Mouse (Mus musculus): Measurements from ENCODE around the gene Dab1.

Gene Dab1

DNA sequence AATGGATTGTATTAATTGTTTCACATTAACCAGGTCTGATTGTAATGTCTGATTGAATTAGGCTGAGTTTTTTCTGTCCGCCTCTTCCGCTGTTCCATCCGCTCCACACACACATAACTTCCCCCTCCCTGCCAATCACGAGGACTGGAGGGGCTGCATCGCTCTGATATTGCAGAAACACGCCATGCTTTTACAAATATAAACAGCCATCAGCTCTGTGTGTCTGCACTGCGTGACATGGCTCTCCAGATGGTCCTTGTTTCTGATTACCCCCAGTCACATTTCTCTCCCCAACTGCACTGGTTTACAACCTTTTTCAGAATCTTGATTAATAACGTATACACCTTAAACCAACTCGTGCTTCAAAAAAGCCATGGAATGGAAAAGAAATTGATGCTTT is 831.5 kb downstream of the Dab1 start:
- POLR2A ChIA-PET = no interaction called here
- CTCF ChIA-PET = no interaction called here

DNA sequence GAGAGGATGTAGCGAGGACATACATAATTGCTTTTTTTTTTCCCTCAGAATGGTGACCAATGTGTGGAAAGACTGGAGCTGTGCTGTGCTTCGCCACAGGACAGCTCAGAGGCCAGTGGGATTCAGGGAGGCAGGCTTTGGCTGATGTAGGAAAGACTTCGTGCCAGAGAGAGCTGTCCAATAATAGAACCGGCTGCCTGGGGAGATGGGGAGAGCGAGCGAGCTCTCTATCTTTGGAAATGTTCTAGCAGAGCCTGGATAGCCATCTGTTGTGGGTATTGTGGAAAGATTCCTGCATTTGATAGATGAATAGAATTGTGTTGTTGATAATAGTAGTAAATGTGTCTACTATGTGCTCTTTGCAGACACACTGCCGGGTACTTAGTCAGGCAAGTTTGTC is 833.4 kb downstream of the Dab1 start:
- POLR2A ChIA-PET = no interaction called here
- CTCF ChIA-PET = no interaction called here

DNA sequence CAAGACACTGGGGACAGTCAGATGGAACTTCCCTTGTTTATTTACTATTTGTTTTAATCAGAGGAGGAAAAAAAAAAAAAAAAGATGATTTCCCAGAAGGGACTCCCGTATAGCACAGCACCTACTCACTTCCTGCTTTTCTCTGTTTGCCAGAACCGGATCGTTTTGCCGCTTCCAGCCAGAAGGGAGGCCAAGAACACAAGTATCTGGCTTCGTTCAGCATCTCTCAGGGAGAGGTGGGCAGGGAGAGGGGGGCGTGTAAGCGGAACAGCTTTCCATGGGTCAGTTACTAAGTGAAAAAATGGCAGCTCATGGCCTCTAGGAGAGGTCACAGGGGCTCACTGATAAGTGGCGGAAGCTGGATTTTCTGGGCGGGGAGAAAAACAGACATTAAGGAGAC is 836.0 kb downstream of the Dab1 start:
- ChIA-PET POLR2A (interaction anchor here in 1 of 4 experiments (1.4 kb wide), 1 partner anchor 9 kb away, joined by 6 read pairs; no protein-coding TSS in a partner anchor), CTCF (interaction anchor here in 1 of 4 experiments (0.5 kb wide), 1 partner anchor 225 kb away, joined by 3 read pairs; no protein-coding TSS in a partner anchor)

DNA sequence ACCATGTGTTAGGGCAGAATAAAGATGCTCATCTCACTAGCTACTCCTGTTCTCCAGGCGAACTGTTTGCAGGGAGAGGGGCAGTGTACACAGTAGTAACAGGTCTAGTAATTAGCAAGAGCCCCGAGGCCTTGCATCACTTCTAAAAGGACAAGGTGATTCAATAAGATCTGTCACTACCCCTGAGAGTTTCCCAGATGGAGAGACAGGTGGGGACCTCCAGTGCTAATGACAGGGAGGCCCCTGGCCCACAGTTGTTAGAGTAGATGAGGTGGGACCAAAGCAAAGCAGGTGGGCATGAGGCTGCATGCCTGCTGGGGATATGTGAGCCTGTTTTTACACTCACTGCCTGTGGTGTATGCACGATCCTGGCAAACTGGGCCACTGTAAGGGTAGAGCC is 836.6 kb downstream of the Dab1 start:
- POLR2A ChIA-PET = interaction anchor here in 1 of 4 experiments (1.4 kb wide), 1 partner anchor 8 kb away, joined by 6 read pairs; no protein-coding TSS in a partner anchor
- CTCF ChIA-PET = interaction anchor here in 1 of 4 experiments (0.5 kb wide), 1 partner anchor 225 kb away, joined by 3 read pairs; no protein-coding TSS in a partner anchor

DNA sequence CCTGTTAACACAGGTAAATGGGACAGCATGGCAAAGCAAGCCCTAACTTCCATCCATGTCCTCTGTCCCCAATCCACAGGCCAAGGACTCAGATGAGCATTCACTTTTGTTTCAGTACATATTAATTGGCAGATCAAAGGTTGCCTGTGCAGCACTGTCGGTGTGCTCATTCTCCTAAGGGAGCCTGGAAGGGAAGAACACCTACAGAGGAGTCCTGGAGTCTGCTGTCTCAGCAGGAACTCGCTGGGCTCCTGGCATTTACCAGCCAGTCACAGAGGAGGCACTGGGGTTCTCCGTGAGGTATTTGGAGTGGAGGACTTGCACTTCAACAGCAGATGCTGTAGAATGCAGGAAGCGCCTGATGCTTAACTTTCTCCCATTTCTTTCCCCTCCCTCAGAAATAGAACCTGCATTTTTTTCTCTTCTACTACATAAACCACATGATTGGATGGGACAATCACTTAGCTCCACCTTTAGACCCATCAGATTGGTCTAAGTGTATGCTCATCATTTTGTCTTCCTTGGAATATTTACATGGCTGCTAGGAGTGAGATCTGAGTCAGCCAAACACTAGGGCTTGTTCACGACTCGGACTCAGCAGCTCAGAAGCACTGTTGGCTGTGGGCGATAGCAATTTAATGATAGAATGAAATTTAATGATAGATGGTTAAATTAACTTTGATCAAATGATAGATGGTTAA is 837.2 kb downstream of the Dab1 start:
- CTCF ChIA-PET = no interaction called here
- POLR2A ChIA-PET = no interaction called here

DNA sequence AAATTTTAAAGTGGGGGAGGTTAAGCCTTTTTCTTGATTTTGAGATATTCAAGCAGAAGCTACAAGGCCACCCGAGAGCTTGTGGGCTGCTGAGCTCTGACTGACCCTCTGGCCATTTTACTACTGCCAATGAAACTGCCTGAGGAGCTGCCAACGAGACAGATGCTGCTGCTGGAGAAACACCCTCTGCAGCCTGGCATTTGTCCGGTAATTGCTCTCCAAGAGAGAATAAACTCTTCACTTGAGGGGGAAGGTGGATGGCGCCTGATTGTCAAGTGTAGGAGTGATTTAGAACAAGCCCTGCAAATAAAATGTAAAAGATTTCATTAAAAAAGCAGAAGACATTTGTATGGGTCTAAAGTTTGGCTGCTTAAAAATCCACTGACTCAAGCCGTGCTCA is 839.6 kb downstream of the Dab1 start:
- CTCF ChIA-PET = no interaction called here
- POLR2A ChIA-PET = interaction anchor here in 2 of 4 experiments (0.7 to 0.9 kb wide), 3 partner anchors 12 to 360 kb away, joined by 3 to 4 read pairs (median 3); no protein-coding TSS in a partner anchor

DNA sequence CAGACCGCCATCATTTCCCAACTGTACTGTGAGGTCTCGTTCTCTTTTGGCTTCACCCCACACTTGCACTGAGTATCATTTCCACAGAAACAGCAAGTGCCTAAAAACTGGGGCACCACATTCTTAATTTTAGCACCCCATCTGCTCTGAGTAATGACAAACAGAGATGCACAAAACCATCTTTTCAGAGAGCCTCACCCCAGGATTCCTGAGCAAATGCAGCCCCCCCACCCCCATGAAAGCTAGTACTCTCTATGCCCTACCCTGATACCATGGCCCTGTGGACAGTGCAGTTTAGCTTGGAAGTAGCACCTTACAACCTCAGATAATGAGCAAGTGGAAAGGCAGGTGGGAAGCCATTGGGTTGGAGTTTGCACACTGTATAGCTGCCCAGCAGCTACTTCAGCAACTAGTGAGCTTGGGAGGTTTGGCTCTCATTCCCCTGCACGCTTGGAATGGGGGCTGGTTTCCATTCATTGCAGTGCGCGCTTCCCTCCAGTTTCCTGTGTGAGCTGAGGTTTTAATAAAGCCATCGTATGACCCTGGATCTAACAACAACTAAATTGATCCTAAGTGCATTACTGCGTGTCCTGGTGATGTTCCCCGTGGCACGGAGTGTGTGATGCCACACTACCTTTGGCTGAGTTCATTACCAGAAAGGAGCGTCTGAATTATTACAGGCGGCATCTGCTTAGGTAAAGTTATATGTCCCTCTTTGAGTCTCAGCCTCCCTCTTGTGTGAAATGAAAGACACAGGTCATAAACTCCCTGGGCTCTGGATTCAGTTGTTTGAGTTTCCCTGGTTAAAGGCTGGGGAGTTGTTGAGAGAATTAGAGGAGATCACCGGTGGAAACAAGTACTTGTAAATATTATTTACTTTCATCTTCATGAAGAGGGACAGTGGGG is 842.2 kb downstream of the Dab1 start:
- POLR2A ChIA-PET = interaction anchor here in 1 of 4 experiments (1.7 kb wide), 1 partner anchor 10 kb away, joined by 4 read pairs; no protein-coding TSS in a partner anchor
- CTCF ChIA-PET = no interaction called here

DNA sequence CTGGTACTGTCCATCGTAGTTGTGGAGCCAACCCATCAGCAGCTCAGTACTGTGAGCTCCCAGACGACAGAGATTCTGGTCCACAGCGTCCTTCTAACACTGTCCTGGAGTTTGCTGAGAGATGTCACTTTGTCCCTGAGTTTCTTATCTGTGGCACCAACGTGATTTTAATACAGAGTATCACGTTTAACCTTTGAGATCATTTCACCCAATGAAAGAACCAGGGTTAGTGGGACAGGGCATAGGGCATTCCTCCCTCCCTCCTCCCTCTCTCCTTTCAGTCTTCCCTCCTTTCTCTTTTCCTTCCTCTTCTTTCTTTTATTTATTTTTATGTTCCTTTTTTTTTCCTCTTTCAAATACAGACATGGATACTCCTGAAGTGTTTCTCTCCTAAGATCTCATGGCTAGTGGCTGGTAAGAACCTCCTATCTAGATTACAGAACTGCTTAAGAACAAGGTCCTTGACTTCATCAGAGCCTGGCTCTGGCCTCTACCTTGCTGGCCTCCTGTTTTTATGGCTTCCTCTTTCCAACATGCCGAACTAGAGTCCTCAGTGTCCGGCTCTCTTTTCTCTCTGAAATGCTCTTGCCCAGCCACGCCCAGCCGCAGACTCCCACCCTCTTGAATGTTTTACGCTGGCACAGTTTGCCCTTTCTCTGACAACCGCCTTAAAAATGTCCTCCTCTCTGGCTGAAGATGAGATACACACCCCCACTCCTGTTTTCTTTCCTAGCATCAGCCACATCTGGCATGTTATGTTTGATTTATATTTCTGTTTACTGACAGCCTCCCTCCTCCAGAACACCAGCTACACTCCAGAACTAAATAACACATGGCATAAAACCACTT is 844.0 kb downstream of the Dab1 start:
- POLR2A ChIA-PET = interaction anchor here in 1 of 4 experiments (1.8 kb wide), 1 partner anchor 8 kb away, joined by 6 read pairs; no protein-coding TSS in a partner anchor
- CTCF ChIA-PET = interaction anchor here in 1 of 4 experiments (0.8 kb wide), 1 partner anchor 431 kb away, joined by 3 read pairs; no protein-coding TSS in a partner anchor

DNA sequence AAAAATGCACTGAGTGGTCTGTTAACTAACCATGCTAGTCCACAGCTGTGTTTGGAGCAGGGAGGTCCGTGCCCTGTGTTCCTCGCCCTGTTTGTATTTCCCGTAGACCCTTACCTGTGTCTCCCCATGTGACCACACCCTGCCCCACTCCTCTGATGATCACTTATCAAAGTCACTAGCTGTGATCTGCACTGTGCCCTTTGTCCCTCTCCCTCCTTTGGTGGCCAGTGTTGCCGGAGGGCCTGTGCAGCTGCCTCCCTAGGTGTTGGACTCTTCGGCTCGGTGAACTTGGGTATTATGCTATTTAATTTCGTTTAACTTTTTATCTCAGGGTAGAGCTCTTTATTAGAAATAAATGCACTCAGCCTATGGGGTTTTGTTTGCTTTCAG is 844.6 kb downstream of the Dab1 start:
- POLR2A ChIA-PET = interaction anchor here in 1 of 4 experiments (1.8 kb wide), 1 partner anchor 9 kb away, joined by 6 read pairs; no protein-coding TSS in a partner anchor
- CTCF ChIA-PET = no interaction called here

DNA sequence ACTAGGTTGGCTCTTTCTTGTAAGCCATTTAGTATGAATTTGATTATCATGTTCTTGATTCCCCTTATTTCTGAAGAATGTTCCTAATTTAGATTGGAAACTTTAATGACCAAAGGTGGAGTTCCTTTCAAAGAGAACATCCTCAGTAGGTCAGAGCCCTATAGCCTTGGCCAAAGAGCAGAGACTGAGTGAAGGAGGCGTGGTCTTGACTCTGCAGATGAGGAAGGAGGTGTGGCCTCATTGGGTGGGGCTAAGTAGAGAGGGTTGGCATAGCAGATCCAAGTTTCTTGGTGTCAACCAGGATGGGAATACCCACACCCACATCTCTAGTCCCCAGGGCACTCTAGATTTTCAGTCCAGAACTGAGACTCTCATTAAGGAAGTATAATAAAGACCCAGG is 846.4 kb downstream of the Dab1 start:
- POLR2A ChIA-PET = interaction anchor here in 1 of 4 experiments (0.7 kb wide), 1 partner anchor 9 kb away, joined by 4 read pairs; no protein-coding TSS in a partner anchor
- CTCF ChIA-PET = no interaction called here

DNA sequence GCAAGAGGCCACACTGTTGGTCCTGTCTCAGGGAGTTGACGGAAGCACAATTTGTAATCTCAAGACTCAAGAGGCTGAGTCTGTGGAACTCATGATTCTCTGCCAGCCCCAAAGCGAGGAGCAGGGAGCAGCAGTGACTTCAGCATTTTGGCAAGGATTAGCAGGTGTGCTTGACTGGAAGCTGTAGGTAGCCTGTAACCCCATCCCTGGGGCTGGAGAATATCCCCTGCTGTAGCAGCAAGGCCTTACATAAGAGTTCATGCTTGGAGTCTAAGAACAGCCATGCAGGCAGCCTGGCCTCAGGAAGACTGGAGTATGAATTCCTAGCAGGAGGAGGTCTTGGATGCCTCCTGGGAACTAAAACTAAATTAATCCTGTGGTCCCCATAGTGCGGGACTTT is 849.5 kb downstream of the Dab1 start:
- ChIA-PET CTCF (interaction anchor here in 1 of 4 experiments (0.8 kb wide), 1 partner anchor 26 kb away, joined by 3 read pairs; no protein-coding TSS in a partner anchor), POLR2A (no interaction called here)

DNA sequence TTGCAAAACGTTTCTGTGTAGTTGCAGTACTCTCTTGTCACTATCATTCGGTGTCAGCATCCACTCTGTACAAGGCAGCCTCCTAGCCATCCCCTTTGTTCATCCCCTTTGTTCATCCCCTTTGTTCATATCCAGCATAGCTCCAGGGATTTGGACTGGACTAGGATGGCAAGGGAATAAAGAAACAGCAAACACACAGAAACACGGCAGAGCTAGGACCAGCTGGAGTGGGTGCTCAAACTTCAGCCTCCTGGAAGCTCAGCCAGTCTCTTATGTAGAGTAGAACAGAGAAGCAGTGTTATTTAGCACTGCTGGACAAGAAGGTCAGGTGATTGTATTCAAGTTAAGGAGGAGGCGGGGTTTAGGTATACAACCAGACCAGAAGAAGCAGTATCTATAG is 853.8 kb downstream of the Dab1 start:
- POLR2A ChIA-PET = no interaction called here
- CTCF ChIA-PET = interaction anchor here in 1 of 4 experiments (0.9 kb wide), 1 partner anchor 42 kb away, joined by 3 read pairs; no protein-coding TSS in a partner anchor

DNA sequence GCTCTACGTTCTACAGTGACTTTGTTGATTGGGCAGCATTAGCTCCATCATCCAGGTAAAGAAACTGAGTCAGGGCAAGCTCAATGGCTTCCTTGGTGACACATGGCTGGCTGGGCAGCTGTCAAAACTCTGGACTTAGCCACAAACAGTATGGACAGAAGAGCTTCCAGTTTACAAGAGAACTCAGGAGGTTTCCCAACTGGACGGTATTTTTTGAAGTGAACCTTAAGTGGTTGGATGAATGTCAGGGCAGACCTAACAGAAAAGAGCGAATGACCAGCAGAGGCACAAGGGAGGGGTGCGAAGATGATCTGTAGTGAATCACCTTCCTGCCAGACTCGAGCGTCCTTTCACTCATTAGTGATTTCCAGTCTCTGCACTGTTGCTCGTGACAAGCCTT is 857.7 kb downstream of the Dab1 start:
- ChIA-PET POLR2A (no interaction called here), CTCF (interaction anchor here in 1 of 4 experiments (0.6 kb wide), 1 partner anchor 269 kb away, joined by 3 read pairs; no protein-coding TSS in a partner anchor)

DNA sequence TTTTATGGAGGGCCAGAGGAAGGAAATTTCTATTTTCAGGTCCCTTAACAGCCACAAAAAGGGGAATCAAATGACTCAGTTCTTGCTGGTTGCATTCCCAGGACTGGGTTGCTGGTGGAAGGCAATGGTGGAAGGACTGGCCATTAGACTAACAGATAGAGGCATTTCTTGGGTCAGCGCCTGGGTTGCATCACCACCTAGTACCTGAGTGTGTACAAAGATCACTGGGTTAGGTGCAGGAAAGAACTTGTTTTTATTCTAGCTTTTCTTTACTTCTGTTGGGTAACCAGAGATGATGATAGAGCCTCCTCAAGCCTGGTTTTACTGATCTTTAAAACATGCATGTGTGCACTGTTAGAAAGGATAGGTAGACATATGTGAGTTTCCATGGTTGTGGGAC is 864.8 kb downstream of the Dab1 start:
- ChIA-PET POLR2A (no interaction called here), CTCF (no interaction called here)

DNA sequence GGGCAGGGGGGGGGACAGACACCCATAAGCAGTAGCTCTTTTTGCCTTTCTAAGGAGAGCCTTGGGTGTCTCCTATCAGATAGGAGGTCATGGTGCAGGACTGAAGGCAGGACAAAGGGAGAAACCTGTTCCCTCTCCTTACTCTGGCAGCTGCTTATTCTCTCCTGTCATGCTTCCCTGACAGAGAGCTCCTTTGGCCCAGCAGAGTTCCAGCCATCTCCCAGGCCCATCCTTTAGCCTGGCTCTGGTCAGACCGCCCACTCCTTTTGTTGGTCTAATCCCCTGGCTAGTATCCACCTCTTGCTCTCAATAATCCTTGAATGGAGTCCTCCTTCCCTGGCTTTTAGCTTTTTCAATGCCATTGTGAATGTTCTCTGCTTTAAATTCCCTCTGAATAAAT is 878.1 kb downstream of the Dab1 start:
- ChIA-PET POLR2A (no interaction called here), CTCF (interaction anchor here in 1 of 4 experiments (1.2 kb wide), 1 partner anchor 18 kb away, joined by 4 read pairs; no protein-coding TSS in a partner anchor)

DNA sequence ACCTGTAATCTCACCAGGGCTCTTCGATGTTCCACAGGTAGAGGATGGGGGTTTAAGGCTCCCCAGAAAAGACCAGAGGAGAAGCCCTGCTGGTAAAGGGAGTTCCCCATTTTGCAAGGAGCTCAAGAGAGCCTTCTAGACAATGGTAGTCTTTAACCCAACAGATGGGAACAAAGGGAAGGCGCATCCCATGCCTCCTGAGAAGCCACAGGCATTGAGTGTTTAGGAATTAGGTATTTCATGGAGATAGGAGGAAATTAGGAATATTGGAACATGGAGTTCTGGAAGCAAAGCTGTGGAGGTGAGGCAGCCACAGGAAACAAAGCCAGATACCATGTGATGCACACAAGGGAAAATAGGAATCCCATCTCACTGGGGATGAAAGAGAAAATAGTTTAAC is 881.0 kb downstream of the Dab1 start:
- CTCF ChIA-PET = interaction anchor here in 3 of 4 experiments (0.8 to 1.6 kb wide), 3 partner anchors 14 to 15 kb away, joined by 3 to 9 read pairs (median 4); no protein-coding TSS in a partner anchor
- POLR2A ChIA-PET = no interaction called here

DNA sequence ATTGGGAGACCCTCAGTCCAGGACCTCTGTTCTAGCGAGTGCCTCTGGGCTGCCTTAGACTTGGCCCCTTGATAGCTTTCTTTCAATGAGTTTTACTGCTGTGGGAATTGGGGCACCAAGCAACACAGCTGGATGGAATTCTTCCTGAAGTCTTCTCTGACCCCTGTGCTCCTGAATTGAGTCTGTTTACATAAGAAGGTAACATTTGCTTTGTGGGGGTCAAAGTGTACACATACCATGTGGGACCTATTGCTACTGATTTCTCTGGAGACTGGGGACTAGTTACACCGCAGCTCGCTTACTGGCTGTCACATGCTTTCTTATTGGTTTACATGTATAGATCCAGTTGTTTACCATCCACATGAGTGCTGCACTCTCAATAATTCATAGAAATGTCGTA is 881.5 kb downstream of the Dab1 start:
- POLR2A ChIA-PET = no interaction called here
- CTCF ChIA-PET = interaction anchor here in 3 of 4 experiments (0.8 to 1.6 kb wide), 3 partner anchors 14 kb away, joined by 3 to 9 read pairs (median 4); no protein-coding TSS in a partner anchor

DNA sequence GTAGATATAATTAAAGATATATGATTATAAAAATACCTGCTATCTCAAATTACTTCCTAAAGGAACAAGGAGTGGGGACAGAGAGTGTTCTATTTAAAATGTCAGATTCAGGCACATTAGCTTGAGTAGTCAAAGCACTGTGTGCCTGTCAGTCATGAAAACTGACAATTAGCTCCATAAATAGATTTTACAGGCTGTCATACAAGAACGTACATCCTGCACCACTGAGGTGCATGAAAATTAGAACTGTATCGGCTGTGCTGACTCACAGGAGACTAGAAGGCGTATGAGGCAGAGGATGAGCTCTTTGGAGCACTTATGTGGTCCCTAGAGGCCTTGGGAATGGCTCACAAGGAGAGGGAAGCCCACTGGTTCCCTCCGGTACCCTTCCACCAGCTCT is 882.1 kb downstream of the Dab1 start:
- CTCF ChIA-PET = interaction anchor here in 1 of 4 experiments (0.8 kb wide), 1 partner anchor 13 kb away, joined by 3 read pairs; no protein-coding TSS in a partner anchor
- POLR2A ChIA-PET = interaction anchor here in 1 of 4 experiments (1.1 kb wide), 1 partner anchor 22 kb away, joined by 3 read pairs; no protein-coding TSS in a partner anchor

DNA sequence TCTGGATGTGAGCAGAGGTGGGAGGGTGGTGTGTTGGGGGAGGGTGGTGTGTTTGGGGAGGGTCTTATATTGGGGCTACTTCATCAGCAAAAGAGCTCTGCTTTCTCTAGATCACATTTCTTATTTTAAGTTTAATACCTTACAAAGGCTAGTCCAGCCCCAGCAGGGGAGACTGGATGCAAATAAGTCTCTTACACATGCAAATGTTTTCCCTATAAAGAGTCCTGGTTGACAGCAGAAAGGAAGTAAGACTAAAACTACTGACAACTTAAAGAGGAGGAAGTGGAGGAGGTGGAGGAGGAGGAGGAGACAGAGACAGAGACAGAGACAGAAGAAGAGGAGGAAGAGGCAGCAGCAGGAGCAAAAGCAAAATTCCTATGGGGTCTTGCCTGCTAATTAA is 885.8 kb downstream of the Dab1 start:
- CTCF ChIA-PET = interaction anchor here in 3 of 4 experiments (1.5 to 1.8 kb wide), 3 partner anchors 10 kb away, joined by 4 to 8 read pairs (median 6); no protein-coding TSS in a partner anchor
- POLR2A ChIA-PET = no interaction called here
